Mouse (Mus musculus): ENCODE data around the gene D630045J12Rik.

The D630045J12Rik gene

DNA sequence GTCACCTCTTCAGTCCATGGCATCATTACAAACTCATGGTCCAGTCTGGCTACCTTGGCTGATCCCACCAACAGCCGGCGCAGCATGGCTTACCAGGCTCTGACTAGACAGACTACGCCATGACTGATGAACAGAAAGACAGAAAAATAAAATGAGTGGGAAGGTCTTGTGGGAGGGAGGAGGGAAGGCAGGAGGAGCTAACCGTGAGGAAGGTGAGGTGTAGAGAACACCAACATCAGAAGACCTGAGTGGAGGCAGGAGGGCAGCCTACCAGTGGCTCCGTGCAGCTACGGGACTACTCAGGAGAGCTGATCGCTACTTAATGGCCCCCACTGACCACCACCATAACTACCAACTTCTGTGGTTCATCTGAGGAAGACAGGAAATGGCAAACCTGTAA, 60.9 kb downstream of the D630045J12Rik start:
- DNase-seq (ENCODE audit: low read depth) = no peak

DNA sequence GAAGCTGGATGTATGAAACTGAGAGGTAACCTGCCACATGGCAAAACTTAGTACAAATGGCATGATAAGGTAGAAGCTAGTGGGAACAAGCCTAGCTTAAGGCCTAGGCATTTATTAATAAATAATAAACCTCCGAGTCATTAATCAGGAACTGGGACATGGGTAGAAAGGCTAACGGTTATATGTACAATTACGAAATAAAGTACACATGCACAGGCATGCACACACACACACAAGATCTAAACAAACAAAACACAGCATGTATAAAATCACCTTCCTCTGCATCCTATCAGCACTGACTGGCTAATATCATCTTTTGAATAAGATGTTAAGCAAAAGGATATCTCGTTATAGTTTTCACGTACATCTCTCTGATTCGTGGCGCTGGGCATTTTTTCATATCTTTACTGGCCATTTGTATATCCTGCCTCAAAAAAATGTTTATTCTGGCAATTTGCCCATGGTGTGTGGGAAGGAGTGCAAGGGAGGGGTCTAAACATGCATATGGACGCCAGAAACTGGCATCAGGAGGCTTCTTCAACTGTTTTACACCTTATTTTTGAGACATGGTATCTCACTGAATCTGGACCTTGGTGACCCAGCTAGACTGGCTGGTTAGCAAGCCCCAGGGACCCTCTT, 67.4 kb downstream of the D630045J12Rik start:
- DNase-seq (ENCODE audit: low read depth) = no peak

DNA sequence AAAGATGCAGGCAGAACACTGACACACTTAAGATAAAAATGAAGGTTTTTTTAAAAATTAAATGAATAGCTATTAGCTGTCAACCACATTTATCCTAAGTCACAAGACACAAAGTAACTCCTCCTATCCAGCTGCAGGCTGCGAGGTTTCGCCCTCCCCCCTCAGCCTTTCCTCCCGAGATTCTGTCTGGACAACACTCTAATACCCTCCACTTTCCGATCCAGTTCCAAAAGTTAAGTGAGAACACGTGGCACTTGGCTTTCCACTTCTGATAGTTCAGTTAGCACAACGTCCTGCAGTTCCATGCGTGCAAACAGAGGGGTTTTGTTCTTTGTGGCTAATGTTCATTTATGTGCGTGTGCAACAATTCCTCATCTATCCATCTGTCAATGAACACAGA, 69.0 kb downstream of the D630045J12Rik start:
- DNase-seq (ENCODE audit: low read depth) = no peak

DNA sequence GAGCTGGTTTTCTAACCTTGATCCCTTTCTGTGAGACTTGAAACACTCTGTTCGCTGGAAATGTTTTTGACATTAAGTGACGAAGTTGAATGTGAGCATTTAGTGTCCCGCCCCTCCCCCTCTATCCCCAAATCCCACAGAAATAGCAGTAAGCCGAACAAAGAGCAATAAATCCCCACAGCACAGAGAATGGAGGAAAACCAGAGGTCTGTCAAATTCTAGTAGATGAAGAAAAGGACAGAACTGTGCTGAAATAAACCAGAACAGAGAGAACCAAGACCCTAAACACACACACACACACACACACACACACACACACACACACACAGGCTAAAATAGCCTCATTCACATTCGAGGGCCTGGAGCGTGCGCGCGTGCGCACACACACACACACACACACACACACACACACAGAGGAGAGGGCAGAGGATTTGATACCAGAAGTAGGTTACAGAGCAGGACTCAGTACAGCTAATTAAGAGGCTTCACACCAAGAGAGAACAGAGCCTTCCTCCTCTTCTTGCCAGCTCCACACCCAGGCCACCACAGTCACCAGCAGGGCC, 72.0 kb downstream of the D630045J12Rik start:
- no peak for DNase-seq (ENCODE audit: low read depth)

DNA sequence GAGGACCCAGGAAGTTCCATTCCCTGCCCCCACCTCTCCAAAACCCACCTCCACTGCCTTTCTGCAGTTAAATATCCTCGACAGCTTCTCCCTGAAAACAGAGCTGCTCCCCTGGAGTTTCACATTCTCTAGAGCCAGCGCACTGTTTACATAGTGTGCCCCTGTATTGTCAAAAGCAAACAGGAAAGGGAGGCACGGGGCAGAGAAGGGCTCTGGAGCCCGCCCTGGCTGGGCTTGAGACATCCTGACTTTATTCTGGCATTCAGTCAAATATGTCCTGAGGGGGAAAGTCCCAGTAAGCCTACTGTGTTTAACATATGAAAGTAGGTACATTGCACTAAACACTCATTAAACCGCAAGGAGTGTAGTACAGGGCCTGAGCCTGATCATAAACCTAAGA, 73.1 kb downstream of the D630045J12Rik start:
- DNase-seq (ENCODE audit: low read depth) = no peak

DNA sequence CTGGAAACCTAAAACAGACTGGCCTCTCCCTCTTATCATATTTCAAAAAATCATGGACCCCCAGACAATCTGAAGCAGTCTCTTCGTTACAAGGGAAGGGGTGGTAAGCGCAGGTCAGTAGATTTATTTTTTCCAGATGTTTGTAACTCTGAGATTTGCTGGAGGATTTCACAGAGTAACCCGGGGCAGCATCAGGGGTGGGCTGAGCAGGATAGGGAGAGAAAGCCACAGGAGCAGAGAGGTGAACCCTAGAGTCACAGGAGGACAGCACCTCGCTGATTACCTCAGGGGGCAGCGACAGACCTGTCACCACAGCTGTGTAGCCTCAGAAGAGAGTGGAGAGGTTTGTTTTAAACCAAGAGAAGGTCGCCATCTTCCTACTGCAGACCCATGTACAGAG, 88.4 kb downstream of the D630045J12Rik start:
- no peak for DNase-seq (ENCODE audit: low read depth)

DNA sequence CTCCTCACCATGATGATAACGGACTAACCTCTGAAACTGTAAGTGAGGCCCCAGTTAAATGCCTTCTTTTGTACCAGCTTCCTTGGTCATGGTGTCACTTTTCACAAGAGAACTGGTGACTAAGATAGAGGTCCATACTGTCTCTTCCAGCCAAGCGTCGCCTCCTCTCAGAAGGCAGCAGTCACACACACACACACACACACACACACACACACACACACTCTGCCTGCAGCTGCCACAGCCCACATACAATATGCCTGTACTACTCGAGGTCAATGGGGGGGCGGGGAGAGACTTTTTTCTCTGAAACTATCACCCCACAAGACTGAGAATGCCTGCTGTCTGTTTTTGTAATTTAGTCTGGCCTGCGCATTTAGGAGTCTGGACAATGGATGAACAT, 89.1 kb downstream of the D630045J12Rik start:
- DNase-seq (ENCODE audit: low read depth) = no peak

DNA sequence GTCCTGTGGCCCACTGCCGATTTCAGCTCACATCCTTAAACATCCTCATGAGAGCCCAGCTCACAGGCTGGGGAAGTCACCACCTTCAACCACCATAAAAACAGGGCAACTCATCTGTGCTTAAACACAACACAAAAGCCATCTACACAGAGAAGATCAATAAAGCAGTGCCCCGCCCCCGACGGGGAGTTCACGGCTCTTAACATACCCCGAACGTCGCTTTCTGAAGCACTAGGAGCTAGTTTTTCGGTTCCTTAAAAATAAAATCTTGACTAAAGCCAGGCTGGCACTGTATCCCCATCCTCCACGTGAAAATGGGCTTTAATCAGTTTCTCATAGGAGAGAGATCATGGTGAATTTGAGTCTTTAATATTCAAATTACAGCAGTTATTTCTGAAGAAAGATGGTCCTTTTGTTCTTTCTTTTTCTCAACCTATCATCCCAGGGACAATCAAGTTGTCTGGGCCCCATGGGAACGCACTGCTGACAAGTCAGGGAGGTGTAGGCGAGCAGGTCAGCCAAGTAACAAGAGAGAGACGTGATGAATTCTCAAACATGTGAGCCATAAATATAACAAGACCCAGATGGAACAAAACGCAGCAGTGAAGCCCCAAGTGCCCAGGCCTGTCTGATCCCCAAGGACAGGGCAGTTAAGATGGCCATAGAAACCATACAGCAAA, 90.8 kb downstream of the D630045J12Rik start:
- DNase-seq (ENCODE audit: low read depth) = no peak

DNA sequence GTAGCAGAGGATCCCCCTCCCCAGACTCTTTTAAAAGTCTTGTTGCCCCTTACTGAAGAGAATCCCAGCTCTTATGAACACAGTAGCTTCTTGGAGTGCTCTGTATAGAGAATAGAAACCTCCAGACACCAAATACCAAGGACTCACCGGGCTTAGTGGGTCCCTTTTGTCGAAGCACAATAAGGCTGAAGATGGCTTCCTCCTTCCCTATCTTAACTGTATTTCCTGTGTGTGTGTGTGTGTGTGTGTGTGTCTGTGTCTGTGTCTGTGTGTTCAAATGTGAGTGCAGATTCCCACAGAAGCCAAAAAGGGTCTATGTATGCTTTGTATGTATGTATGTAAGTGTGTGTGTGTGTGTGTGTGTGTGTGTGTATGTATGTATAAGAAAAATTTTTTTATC, 93.3 kb downstream of the D630045J12Rik start:
- DNase-seq (ENCODE audit: low read depth) = no peak

DNA sequence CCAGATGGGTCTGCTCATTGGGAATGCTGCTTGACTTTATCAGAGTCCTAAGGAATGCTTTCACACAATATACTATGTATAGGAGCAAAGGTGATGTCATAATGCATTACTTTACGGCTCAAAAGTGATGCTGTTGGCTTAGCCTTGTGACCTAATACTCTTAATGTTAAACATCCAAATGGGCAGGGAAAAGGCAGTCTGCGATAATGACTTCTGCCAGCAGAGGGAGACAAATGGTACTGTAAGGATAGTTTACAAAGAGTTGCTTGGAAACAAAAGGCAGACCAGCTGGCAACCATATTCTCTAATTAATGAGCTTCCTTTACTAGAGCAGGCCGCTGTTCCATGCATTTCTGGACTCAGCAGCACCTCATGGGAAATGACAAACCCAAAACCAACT, 93.7 kb downstream of the D630045J12Rik start:
- peak; percentile 76 for DNase-seq (ENCODE audit: low read depth)

DNA sequence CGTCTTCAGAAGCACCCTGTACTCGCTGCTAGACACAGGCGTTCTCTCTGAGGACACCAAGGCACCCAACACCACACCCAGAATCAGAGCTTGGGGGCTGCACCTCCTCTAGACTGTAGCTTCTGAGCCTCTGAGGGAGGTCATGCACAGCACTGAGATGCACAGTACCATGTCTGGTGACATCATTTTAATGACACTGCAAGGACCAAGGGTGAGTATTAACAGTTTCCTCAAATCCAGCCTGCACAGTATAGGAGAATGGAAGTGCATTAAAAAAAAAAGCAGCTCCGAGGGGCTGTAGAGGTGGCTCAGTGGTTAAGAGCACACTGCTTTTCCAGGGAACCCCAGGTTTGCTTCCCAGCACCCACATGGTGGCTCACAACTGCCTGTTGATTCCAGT, 94.2 kb downstream of the D630045J12Rik start:
- no peak for DNase-seq (ENCODE audit: low read depth)

DNA sequence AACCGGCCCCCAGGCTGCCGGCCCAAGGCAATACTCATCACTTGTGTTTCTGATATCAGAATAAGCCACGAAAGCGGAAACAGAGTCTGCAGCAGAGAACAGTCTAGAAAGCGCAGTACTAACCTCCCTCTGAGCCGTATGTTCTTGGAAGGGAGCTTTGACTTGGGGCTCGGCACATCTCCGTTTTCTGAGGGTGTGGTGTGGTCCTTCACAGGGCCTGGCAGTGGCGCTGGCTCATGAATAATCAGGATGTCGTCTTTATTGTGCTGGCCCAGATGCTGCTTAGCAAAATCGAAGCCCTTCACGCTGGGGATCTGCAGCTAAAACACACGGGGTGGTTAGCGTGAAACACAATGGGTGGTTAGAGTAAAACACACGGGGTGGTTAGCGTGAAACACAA, 95.9 kb downstream of the D630045J12Rik start:
- no peak for DNase-seq (ENCODE audit: low read depth)

DNA sequence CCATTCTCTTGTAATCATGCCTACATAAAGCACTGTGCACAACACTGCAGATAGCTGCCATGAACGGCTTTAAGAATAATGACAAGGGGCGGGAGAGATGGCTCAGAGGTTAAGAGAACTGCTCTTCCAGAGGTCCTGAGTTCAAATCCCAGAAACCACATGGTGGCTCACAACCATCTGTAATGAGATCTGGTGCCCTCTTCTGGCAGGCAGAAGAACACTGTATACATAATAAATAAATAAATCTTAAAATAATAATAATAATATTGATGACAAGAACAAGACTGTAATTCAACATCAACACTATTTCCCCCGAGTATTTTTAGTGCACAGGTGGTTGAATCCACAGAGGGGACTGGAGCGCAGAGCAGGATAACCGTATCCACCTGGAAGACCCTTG, 97.6 kb downstream of the D630045J12Rik start:
- DNase-seq (ENCODE audit: low read depth) = no peak

DNA sequence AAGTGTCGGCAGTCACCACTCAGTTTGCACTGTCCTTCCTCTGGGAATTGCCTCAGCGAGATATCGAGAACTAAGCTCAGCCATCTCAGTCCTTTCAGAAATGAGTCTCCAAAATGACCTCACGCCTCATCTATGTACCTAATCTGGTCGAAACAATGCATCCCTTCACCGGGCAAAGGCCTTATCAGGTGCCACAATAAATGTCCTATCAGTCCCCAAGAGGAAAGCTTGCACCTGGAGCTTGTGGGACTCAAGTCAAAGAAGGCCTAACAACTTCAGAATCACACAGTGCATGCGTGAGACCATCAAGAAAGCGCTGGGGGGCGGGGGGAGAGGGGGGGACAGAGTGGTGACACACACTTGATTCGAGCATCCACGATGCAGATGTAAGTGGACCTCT, 101.5 kb downstream of the D630045J12Rik start:
- DNase-seq (ENCODE audit: low read depth) = no peak

DNA sequence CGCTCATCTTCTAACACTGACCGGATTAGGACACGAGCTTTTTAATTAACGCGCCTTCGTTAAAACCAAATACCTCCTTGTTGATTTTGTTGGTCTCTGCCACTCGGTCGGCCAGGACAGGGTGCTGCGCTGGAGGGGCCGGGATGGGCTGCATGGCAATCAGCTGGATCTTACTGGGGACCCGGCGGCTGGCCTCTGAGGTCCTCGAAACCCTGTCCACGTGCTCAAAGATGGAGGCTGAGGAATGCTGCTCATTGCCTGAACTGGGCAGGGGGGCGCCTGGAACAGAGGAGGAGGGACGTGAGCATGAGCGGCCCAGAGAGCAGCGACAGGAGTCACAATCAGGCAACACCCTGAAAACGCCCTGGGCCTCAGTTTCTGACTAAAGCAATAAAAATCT, 104.3 kb downstream of the D630045J12Rik start:
- no peak for DNase-seq (ENCODE audit: low read depth)

DNA sequence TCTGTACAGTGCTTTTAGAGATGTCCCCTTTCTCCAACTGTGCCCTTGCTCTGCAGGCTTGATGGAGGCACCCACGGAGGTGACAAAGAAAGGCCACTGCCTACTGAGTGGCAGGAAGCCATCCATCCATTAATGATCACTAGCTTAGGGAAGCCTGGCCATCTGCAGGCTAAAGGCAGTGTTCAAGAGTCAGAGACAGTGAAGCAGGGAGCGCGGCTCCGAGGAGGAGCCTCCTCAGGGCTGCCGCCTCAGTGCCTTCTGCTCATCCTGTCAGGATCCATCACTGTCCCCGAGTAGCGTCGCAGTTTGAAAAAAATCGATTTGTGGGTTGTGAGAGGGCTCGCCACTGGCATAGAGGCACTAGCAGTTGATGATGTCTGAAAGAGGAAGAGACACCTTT, 105.2 kb downstream of the D630045J12Rik start:
- DNase-seq (ENCODE audit: low read depth) = no peak

DNA sequence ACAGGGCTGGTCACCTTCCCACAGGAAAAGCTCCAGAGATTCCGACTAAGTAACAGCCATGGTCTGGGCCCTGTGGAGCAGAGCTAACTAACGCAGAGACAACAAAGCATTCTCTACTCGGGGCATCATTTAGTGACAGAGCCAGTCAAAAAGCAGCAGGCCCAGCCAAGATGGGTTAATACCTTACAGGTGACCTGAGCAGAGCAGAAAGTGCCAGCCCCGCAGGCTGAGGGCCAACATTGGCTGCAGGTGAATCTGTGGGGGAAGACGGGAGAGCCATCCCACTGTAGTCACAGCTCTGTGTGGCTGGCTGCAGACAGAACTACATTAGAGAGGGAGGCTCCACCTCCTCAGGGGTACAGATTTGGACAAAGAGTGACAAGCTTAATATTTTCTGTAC, 106.5 kb downstream of the D630045J12Rik start:
- no peak for DNase-seq (ENCODE audit: low read depth)

DNA sequence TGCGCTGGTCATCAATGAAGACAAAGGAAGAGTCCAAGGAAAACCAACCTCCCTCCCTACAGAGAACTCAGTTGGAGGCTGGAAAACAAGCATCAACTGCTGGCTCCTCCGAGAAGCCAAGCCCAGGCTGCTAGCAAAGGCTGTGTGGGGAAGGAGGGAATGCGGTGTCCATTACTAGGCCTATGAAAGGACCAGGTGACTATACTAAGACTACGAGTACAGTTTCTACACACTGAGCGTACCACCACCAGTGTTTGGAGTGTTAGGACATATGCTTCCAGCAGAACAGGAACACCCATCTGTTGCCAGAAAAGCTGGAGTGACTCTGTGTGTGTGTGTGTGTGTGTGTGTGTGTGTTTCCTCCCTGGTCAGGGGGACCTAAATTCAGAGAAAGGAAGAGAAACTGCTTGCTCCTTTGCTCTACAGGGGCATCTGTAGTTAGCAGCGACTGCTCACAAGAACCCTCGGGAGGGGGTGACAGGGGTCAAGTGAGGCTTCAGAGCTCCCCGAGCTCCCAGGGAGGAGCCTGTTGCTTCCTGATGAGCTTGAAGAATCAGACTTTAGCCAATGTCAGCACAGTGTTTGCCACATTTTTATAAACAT, 108.2 kb downstream of the D630045J12Rik start:
- no peak for DNase-seq (ENCODE audit: low read depth)

DNA sequence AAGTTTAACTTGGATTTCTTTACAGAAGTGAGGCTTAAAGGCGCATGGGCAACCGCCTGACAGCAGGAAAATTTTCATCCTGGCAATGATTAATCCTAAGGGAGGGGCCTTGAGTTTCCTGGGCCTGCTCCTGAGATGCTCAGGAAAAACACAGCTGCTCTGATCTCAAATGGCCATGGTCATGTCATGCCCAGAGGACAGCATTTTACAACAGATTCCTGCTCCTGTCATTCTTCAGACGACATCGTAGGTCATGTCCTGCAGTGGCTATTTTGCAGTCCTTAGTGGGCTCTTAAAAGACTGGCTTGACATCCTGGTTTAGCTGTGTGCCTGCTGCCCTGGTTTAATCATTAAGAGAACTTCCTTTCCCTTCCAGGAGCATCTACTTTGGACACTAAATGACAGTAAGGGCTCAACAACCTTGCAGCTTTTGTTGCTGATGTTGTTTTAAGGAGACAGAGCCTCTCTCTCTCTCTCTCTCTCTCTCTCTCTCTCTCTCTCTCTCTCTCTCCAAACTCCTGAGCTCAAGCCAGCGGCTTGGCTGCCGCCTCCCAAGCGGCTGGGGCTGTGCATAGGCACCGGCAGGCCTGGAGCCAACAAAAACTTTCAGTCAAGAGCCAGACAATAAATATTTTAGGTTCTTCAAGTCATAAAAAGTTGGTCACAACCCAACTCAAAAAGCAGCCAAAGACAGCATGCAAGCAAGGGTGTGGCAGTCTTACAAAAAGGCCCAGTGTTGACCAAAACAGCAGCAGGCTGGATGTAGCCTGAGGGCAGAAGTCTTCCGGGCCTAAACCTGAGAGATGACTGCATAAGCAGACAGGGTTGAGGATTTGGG, 109.4 kb downstream of the D630045J12Rik start:
- no peak for DNase-seq (ENCODE audit: low read depth)

DNA sequence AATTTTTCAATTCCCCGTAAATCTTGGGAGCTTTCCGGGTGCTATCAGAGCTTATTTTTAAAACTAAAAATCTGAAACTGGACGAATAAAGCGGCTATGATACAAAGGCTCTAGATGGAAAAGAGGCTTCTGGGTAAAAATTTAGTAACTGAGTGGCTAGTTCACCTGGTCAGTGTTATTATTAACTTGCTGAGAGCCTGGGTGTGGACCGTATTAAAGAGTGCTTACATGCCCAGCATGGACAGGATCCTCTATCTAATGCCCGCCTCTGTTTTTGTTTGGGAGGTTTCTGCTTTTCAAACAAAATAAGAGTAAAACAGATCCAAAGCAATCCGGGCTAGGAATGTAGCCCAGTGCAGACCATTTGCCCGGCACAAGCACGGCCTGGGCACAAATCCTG, 113.4 kb downstream of the D630045J12Rik start:
- no peak for DNase-seq (ENCODE audit: low read depth)

DNA sequence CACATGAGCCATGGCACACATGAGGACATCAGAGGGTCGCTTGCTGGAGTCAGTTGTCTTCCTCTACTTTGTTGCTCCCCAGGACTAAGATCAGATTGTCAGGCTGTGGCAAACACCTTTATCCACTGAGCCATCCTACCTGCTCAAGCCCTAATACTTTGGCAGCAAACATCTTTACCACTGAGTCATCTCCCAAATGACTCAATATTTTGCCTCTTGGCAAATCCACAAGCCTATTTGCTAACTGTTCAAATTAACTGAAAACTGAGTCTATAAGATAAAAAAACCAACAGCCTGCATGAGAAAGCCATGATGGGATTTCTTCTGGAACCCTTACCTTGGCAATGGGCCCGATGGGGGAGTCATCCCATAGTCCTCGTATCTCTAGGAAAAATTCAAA, 114.7 kb downstream of the D630045J12Rik start:
- no peak for DNase-seq (ENCODE audit: low read depth)

DNA sequence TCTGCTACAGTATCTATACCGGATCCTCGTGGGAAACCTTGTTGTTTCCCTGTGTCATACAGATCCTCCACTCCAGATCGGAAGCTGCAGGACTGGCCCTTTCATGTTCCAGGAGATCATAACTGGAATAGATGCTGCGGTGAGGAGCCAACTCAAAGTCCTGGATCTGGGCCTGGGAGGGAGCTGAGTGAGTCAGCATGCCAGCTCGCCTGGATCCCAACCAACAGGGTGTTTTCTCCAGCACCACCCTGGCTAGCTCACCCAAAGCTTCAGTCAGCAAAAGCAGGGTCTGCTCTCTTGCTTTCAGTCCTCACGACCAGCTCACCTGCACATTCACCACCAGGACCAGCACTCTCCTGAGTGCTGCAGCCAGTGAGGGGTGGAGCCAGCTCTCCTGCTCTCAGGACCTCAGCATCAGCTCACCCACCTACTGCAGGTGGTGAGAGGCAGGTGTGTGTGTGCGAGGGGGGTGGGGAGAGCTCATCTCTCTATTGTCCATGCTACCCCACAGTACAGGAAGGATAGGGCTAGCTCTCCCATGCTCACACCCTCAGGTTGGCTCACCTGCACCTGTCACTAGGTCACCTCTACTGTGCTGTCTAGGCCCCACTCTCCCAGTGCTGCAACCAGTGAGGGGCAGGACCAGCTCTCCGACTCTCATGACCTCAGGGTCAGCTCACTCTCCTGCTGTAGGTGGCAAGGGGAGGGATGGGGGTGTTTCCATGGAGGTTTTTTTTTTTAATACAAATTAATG, 118.8 kb downstream of the D630045J12Rik start:
- DNase-seq (ENCODE audit: low read depth) = no peak
